Mouse (Mus musculus) macrophage (primary cell): ENCODE measurements around the gene Cacng7. TPM values are rescaled to one million over a fixed set of nuclear protein-coding genes. Genes with fewer than 3 reads are reported as not detected.

ENCODE experiments used
- H3K27ac ChIP-seq: fragments of 350-480 bp; formaldehyde crosslinking; 2 replicates; pipeline ENCODE4 v1.9.0; 2021
- H3K36me3 ChIP-seq: fragments of 350-480 bp; formaldehyde crosslinking; 2 replicates; pipeline ENCODE4 v1.9.0; 2021; ENCODE audit errors: inconsistent target
- H3K4me3 ChIP-seq: fragments of 350-480 bp; formaldehyde crosslinking; 2 replicates; pipeline ENCODE4 v1.9.0; 2021; ENCODE audit errors: inconsistent target
- H3K79me2 ChIP-seq: fragments of 350-480 bp; formaldehyde crosslinking; 2 replicates; pipeline ENCODE4 v1.9.0; 2021; ENCODE audit errors: inconsistent target
- WGBS: methylation state at CpG from one replicate; pipeline ENCODE4 v1.1.7; 2026; ENCODE audit warnings: inconsistent platforms; ENCODE audit not compliant: missing documents; 5-methylcytosine and 5-hydroxymethylcytosine counted together
- polyA plus RNA-seq: library from polyadenylated mRNA; stranded (reverse); fragments of 250-400 nt; gene quantifications from 3 replicates; pipeline ENCODE4 v1.2.4, GENCODE M21; 2018; ENCODE audit warnings: inconsistent platforms

The Cacng7 gene
- polyA plus RNA-seq, 1 experiment from 2014 or later, result not detected

- WGBS, result 87% methylated on average over 20 of the region's 20 CpGs
- no peak overlapping the region for H3K4me3 ChIP-seq
- H3K27ac ChIP-seq, result no peak overlapping the region
- H3K36me3 ChIP-seq, result no peaks in the 10 kb centered on the region
- no peaks in the 10 kb centered on the region for H3K79me2 ChIP-seq
Observed at GRCm38 (mm10) chr7:3347366-3348287, 14.9 kb downstream of the Cacng7 start.

- 81% methylated on average over 5 of the region's 5 CpGs for WGBS
- Histone ChIP-seq H3K36me3 (no peaks in the 10 kb centered on the region), H3K27ac (no peak overlapping the region), H3K79me2 (no peaks in the 10 kb centered on the region), H3K4me3 (no peak overlapping the region)
Observed at GRCm38 (mm10) chr7:3348326-3348725, 15.6 kb downstream of the Cacng7 start.

GRCm38 (mm10) chr7:3349775-3350174 is 17.0 kb downstream of the Cacng7 start:
- H3K27ac ChIP-seq, result no peak overlapping the region
- no peak overlapping the region for H3K4me3 ChIP-seq
- no peaks in the 10 kb centered on the region for H3K36me3 ChIP-seq
- 89% methylated on average over 9 of the region's 9 CpGs for WGBS
- no peaks in the 10 kb centered on the region for H3K79me2 ChIP-seq

- WGBS, result 90% methylated on average over 1 of the region's 1 CpGs
- H3K79me2 ChIP-seq, result no peaks in the 10 kb centered on the region
- no peak overlapping the region for H3K27ac ChIP-seq
- no peak overlapping the region for H3K4me3 ChIP-seq
- no peaks in the 10 kb centered on the region for H3K36me3 ChIP-seq
Observed at GRCm38 (mm10) chr7:3351536-3351935, 18.8 kb downstream of the Cacng7 start.

- no peak overlapping the region for H3K4me3 ChIP-seq
- no peaks in the 10 kb centered on the region for H3K79me2 ChIP-seq
- H3K36me3 ChIP-seq, result no peaks in the 10 kb centered on the region
- H3K27ac ChIP-seq, result no peak overlapping the region
- WGBS, result 90% methylated on average over 3 of the region's 6 CpGs
Observed at GRCm38 (mm10) chr7:3354850-3355249, 22.1 kb downstream of the Cacng7 start.

- 92% methylated on average over 1 of the region's 1 CpGs for WGBS
- Histone ChIP-seq H3K27ac (no peak overlapping the region), H3K79me2 (no peaks in the 10 kb centered on the region), H3K4me3 (no peak overlapping the region), H3K36me3 (no peaks in the 10 kb centered on the region)
Observed at GRCm38 (mm10) chr7:3360678-3361077, 27.9 kb downstream of the Cacng7 start.

GRCm38 (mm10) chr7:3365547-3366279 is 33.0 kb downstream of the Cacng7 start:
- H3K36me3 ChIP-seq, result no peaks in the 10 kb centered on the region
- WGBS, result 32% methylated on average over 11 of the region's 11 CpGs

GRCm38 (mm10) chr7:3366705-3367516 is 34.2 kb downstream of the Cacng7 start:
- WGBS, result 5% methylated on average over 39 of the region's 42 CpGs
- H3K27ac ChIP-seq, result no peak overlapping the region
- H3K4me3 ChIP-seq, result no peak overlapping the region
- no peaks in the 10 kb centered on the region for H3K36me3 ChIP-seq
- H3K79me2 ChIP-seq, result no peaks in the 10 kb centered on the region

More at GRCm38 (mm10) chr7:3365547-3366279, 33.0 kb downstream of the Cacng7 start:
- Histone ChIP-seq H3K27ac (no peak overlapping the region), H3K79me2 (no peaks in the 10 kb centered on the region), H3K4me3 (no peak overlapping the region)

- Histone ChIP-seq H3K79me2 (no peaks in the 10 kb centered on the region), H3K27ac (no peak overlapping the region), H3K4me3 (no peak overlapping the region), H3K36me3 (no peaks in the 10 kb centered on the region)
- WGBS, result 12% methylated on average over 10 of the region's 11 CpGs
Observed at GRCm38 (mm10) chr7:3367569-3367968, 34.8 kb downstream of the Cacng7 start.

- WGBS, result 75% methylated on average over 10 of the region's 12 CpGs
- no peak overlapping the region for H3K4me3 ChIP-seq
- no peaks in the 10 kb centered on the region for H3K36me3 ChIP-seq
- H3K27ac ChIP-seq, result no peak overlapping the region
- no peaks in the 10 kb centered on the region for H3K79me2 ChIP-seq
Observed at GRCm38 (mm10) chr7:3368311-3368710, 35.6 kb downstream of the Cacng7 start.

GRCm38 (mm10) chr7:3369189-3369588 is 36.4 kb downstream of the Cacng7 start:
- Histone ChIP-seq H3K36me3 (no peaks in the 10 kb centered on the region), H3K79me2 (no peaks in the 10 kb centered on the region), H3K27ac (no peak overlapping the region), H3K4me3 (no peak overlapping the region)
- WGBS, result 36% methylated on average over 6 of the region's 6 CpGs

GRCm38 (mm10) chr7:3370407-3370806 is 37.7 kb downstream of the Cacng7 start:
- WGBS, result 94% methylated on average over 4 of the region's 4 CpGs
- H3K4me3 ChIP-seq, result no peak overlapping the region
- no peaks in the 10 kb centered on the region for H3K79me2 ChIP-seq
- H3K27ac ChIP-seq, result no peak overlapping the region
- H3K36me3 ChIP-seq, result no peaks in the 10 kb centered on the region

GRCm38 (mm10) chr7:3372376-3372775 is 39.6 kb downstream of the Cacng7 start:
- H3K27ac ChIP-seq, result no peak overlapping the region
- H3K36me3 ChIP-seq, result no peaks in the 10 kb centered on the region
- no peak overlapping the region for H3K4me3 ChIP-seq
- H3K79me2 ChIP-seq, result no peaks in the 10 kb centered on the region
- 94% methylated on average over 2 of the region's 2 CpGs for WGBS

- WGBS, result 61% methylated on average over 8 of the region's 8 CpGs
- Histone ChIP-seq H3K4me3 (no peak overlapping the region), H3K79me2 (no peaks in the 10 kb centered on the region), H3K27ac (no peak overlapping the region), H3K36me3 (no peaks in the 10 kb centered on the region)
Observed at GRCm38 (mm10) chr7:3373754-3374153, 41.0 kb downstream of the Cacng7 start.
